Mouse (Mus musculus) thymus, adult 2 months (tissue): ENCODE measurements around the gene Tsks.

Experiments
- CTCF ChIP-seq: fragments of 200-500 bp; IDR thresholded peaks from 2 replicates; pipeline ENCODE4 v1.5.1; 2012; ENCODE audit warnings: mild to moderate bottlenecking, control low read depth, low read length, moderate library complexity, borderline replicate concordance; ENCODE audit not compliant: control insufficient read depth, poor library complexity, insufficient read depth; ENCODE audit errors: extremely low read depth
- POLR2A ChIP-seq: fragments of 200-500 bp; IDR thresholded peaks from 2 replicates; pipeline ENCODE4 v1.6.1; 2012; ENCODE audit warnings: mild to moderate bottlenecking, low read length, control low read depth, moderate library complexity; ENCODE audit not compliant: control insufficient read depth, poor library complexity, insufficient read depth; ENCODE audit errors: extremely low read depth

DNA sequence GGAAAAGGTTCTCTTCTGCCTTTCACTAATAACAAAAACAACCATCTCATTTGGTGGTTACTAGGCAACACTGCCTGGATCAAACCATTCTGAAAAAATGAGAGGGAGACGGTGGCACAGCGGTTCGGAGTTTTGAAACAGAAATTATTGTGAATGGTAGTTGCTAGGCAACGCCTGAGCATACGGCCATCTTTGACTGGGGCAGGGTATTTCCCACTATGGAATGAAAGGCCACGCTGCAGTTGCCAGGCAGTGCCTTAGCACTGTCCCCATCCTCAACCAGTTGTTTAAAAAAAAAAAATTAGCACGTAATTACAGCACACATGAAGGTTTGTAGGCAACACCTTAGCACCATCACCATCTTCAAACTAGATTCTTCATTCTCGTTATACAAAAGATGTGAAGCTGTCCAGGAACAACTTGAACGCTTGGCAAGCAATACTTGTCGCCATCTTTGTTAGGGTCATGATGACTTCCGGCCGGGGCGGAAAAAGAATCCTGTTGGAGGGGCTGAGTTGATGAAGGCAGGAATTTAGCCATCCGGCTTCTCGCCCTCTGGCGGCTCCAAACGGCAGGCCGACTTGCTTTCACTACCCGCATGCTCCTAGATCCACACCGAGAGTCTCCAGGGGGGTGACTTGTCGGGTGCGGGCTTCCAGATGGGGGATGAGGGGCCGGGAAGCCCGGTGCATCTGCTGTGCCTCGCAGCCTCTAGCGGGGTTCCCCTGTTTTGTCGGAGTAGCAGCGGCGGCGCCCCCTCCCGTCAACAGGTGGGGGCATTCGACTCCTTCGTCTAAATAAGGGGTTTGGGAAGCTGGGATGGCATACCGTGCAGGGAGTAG, 47.2 kb upstream of the Tsks start, which contains the start of gene Fuz:
- TF ChIP-seq POLR2A = 0 out of 2 replicates have a peak, but pooled peaks have one; percentile 37
- TF ChIP-seq CTCF = peak; percentile 86
